Mouse (Mus musculus) right cerebral cortex, adult 18-20 months (tissue): ENCODE results near the gene Taar3.
A peak's percentile ranks its signal among the peaks of the same experiment; 100 is the strongest.

ENCODE experiments used
- DNase-seq: peaks from one replicate; pipeline ENCODE4 v3.0.0; 2022; ENCODE audit warnings: mixed read lengths

The Taar3 gene

GRCm38 (mm10) chr10:23949508-23950005 is at the start of gene Taar3:
Gene Taar3 (plus strand): TSS chr10:23949558.
- no peak for DNase-seq

GRCm38 (mm10) chr10:23901119-23901518 is 48.2 kb upstream of the Taar3 start:
- no peak for DNase-seq

- DNase-seq, result no peak
Measured at GRCm38 (mm10) chr10:23905661-23906060, 43.7 kb upstream of the Taar3 start.

- no peak for DNase-seq
Measured at GRCm38 (mm10) chr10:23920056-23920455, 29.3 kb upstream of the Taar3 start, which contains the start of gene Taar1. Gene Taar1 (plus strand): TSS chr10:23920356.

- no peak for DNase-seq
Measured at GRCm38 (mm10) chr10:23922468-23922867, 26.9 kb upstream of the Taar3 start.

- DNase-seq, result no peak
Measured at GRCm38 (mm10) chr10:23923941-23924340, 25.4 kb upstream of the Taar3 start.

- no peak for DNase-seq
Measured at GRCm38 (mm10) chr10:23937613-23938012, 11.7 kb upstream of the Taar3 start.

GRCm38 (mm10) chr10:23938312-23938711 is 11.0 kb upstream of the Taar3 start, which contains the start of gene Taar2:
Gene Taar2 (plus strand): TSS chr10:23938572.
- no peak for DNase-seq

- DNase-seq, result no peak
Measured at GRCm38 (mm10) chr10:23942465-23942864, 6.9 kb upstream of the Taar3 start.

- no peak for DNase-seq
Measured at GRCm38 (mm10) chr10:23948026-23948425, 1.3 kb upstream of the Taar3 start.

GRCm38 (mm10) chr10:23951714-23952113 is 2.4 kb downstream of the Taar3 start:
- no peak for DNase-seq

- DNase-seq, result no peak
Measured at GRCm38 (mm10) chr10:23959071-23959470, 9.7 kb downstream of the Taar3 start.

- DNase-seq, result no peak
Measured at GRCm38 (mm10) chr10:23960444-23960915, 11.1 kb downstream of the Taar3 start, which contains the start of gene Taar4. Gene Taar4 (plus strand): TSS chr10:23960494.

- DNase-seq, result no peak
Measured at GRCm38 (mm10) chr10:23963444-23963843, 14.1 kb downstream of the Taar3 start.

- DNase-seq, result no peak
Measured at GRCm38 (mm10) chr10:23964921-23965610, 15.7 kb downstream of the Taar3 start.

- DNase-seq, result no peak
Measured at GRCm38 (mm10) chr10:23970656-23971165, 21.4 kb downstream of the Taar3 start, which contains the start of gene Taar5. Gene Taar5 (plus strand): TSS chr10:23970706.

- no peak for DNase-seq
Measured at GRCm38 (mm10) chr10:23971256-23971655, 21.9 kb downstream of the Taar3 start.

- DNase-seq, result no peak
Measured at GRCm38 (mm10) chr10:23977958-23978357, 28.6 kb downstream of the Taar3 start.

- peak; percentile 71 for DNase-seq
Measured at GRCm38 (mm10) chr10:23978901-23979705, 29.7 kb downstream of the Taar3 start.

- DNase-seq, result no peak
Measured at GRCm38 (mm10) chr10:23985546-23985945, 36.2 kb downstream of the Taar3 start, which contains the start of gene Taar6. Gene Taar6 (minus strand): TSS chr10:23985646.

- DNase-seq, result no peak
Measured at GRCm38 (mm10) chr10:23986419-23986818, 37.1 kb downstream of the Taar3 start.

GRCm38 (mm10) chr10:23993381-23993780 is 44.0 kb downstream of the Taar3 start, which contains the start of gene Taar7a:
Gene Taar7a (minus strand): TSS chr10:23993481.
- no peak for DNase-seq

- no peak for DNase-seq
Measured at GRCm38 (mm10) chr10:23999639-24000038, 50.3 kb downstream of the Taar3 start, which contains the start of gene Taar7b. Gene Taar7b (plus strand): TSS chr10:23999939.
